ENCODE assay signal across 7 mouse cellular contexts in genomic region chr11:12463615-12464170, GRCm38 (mm10). TPM values are rescaled to one million over a fixed set of nuclear protein-coding genes. Genes with fewer than 3 reads are reported as not detected.
DNase-seq lines count a peak whose midpoint lies in the region; ATAC-seq and TF ChIP-seq lines count a peak whose summit lies in the region.

No protein-coding gene starts in this region.

- no peak for ATAC-seq in hindbrain, embryonic 11.5 days (ENCODE audit: low FRiP score)
- no peak for ATAC-seq in liver, embryonic 14.5 days (ENCODE audit: insufficient read depth)
- ATAC-seq in cerebellum, adult (ENCODE audit: insufficient number of reproducible peaks, low FRiP score, low TSS enrichment), result no peak

- H3K4me3 ChIP-seq in hindbrain, embryonic 11.5 days (ENCODE audit: low read depth, low read length), result no peak overlapping the region
- peak overlapping the region; percentile 43; a peak in 2 of 4 replicates for H3K4me3 ChIP-seq in liver, embryonic 14.5 days (ENCODE audit: insufficient read depth in 1 of 2, low read depth in 2 of 2, low read length in 2 of 2)

- peaks cover 19% of the 10 kb centered on the region for H3K27me3 ChIP-seq in hindbrain, embryonic 11.5 days (ENCODE audit: control insufficient read depth, insufficient read depth, low read length)
- H3K27me3 ChIP-seq in liver, embryonic 14.5 days (ENCODE audit: control insufficient read depth, insufficient read depth, low read length), result peaks cover 15% of the 10 kb centered on the region

- TF ChIP-seq CTCF in liver, embryonic 14.5 days (IDR thresholded peaks at IDR 0.05; ENCODE audit: low read depth), result no peak

- no peak for TF ChIP-seq EP300 in liver, embryonic 14.5 days (IDR thresholded peaks at IDR 0.05; ENCODE audit: low read depth)

- DNase-seq in retina, postnatal 1 day, result peak; percentile 34
- no peak for DNase-seq in retina, embryonic 14.5 days (ENCODE audit: low spot score)
- peak; percentile 3 for DNase-seq in hindbrain, embryonic 11.5 days (ENCODE audit: low spot score)
- no peak for DNase-seq in liver, embryonic 14.5 days (ENCODE audit: low read depth in 3 of 3, low spot score in 3 of 3)
- DNase-seq in cerebellum, postnatal 25 days, result no peak
- no peak for DNase-seq in right cerebral cortex, adult 2 months (ENCODE audit: low spot score in 2 of 2)

- H3K4me2 ChIP-seq in hindbrain, embryonic 11.5 days (replicated peaks; ENCODE audit: low read depth, low read length), result peak overlapping the region; percentile 96
- H3K4me2 ChIP-seq in liver, embryonic 14.5 days (ENCODE audit: low read depth), result peak overlapping the region; percentile 49

- H3K36me3 ChIP-seq in hindbrain, embryonic 11.5 days (ENCODE audit: control insufficient read depth, insufficient read depth, low read length), result no peaks in the 10 kb centered on the region
- H3K36me3 ChIP-seq in liver, embryonic 14.5 days (replicated peaks; ENCODE audit: control insufficient read depth, insufficient read depth, low read depth), result no peaks in the 10 kb centered on the region

- H3K4me1 ChIP-seq in hindbrain, embryonic 11.5 days (replicated peaks; ENCODE audit: control insufficient read depth, insufficient read depth, low read length), result peaks cover 4% of the 10 kb centered on the region; the same call in 1 of the 2 replicates
- H3K4me1 ChIP-seq in liver, embryonic 14.5 days (replicated peaks; ENCODE audit: control insufficient read depth in 2 of 2, insufficient read depth in 2 of 2, low read length in 1 of 2), result no peaks in the 10 kb centered on the region; a peak in 1 of 4 replicates

- no peaks in the 10 kb centered on the region for H3K9me3 ChIP-seq in hindbrain, embryonic 11.5 days (ENCODE audit: control insufficient read depth, low read length)
- H3K9me3 ChIP-seq in liver, embryonic 14.5 days (ENCODE audit: control insufficient read depth, low read length), result no peaks in the 10 kb centered on the region

- 63% methylated on average over 13 of the region's 13 CpGs for WGBS in hindbrain, embryonic 11.5 days
- 37% methylated on average over 13 of the region's 13 CpGs for WGBS in liver, embryonic 14.5 days (ENCODE audit: insufficient replicate concordance)

- H3K27ac ChIP-seq in hindbrain, embryonic 11.5 days (ENCODE audit: low read depth, low read length), result no peak overlapping the region
- no peak overlapping the region for H3K27ac ChIP-seq in liver, embryonic 14.5 days

- no peak overlapping the region for H3K9ac ChIP-seq in hindbrain, embryonic 11.5 days (ENCODE audit: low read depth, low read length)
- H3K9ac ChIP-seq in liver, embryonic 14.5 days (replicated peaks), result no peak overlapping the region

RNA-seq across cellular contexts. Expression of gene Cobl, which starts 1.1 kb away (rescaled TPM):
- 3.3 and 3.7 TPM in 2 replicates for polyA plus RNA-seq in hindbrain, embryonic 11.5 days (2014; fragmentation: Nextera tagmentation; extraction: Ambion mirVana)
- polyA plus RNA-seq in liver, embryonic 14.5 days (2012; rRNA removed), result 0.47 and 0.64 TPM in 2 replicates
- polyA plus RNA-seq in liver, embryonic 14.5 days (2014; fragmentation: Nextera tagmentation; extraction: Ambion mirVana), result 0.56 and 0.73 TPM in 2 replicates

Comparison
In these comparisons a context has a peak if more than half of its experiments do, and no peak if none do; other contexts are left out.
1. DNase-seq: peak in retina, postnatal 1 day (single experiment) and hindbrain, embryonic 11.5 days (single experiment); none in retina, embryonic 14.5 days (single experiment), liver, embryonic 14.5 days (0 of 3), cerebellum, postnatal 25 days (0 of 2) and right cerebral cortex, adult 2 months (0 of 2).